Mouse (Mus musculus) neural tube, embryonic 10.5 days (tissue): ENCODE data around the gene Tm4sf4.
A peak's percentile ranks its signal among the peaks of the same experiment; 100 is the strongest.

Experiments
- DNase-seq: peaks from one replicate; pipeline ENCODE4 v3.0.0-alpha.2; 2017; ENCODE audit warnings: low spot score; ENCODE audit errors: extremely low spot score

The Tm4sf4 gene

GRCm38 (mm10) chr3:57472407-57472806, 47.3 kb downstream of the Tm4sf4 start:
- peak; percentile 49 for DNase-seq

DNA sequence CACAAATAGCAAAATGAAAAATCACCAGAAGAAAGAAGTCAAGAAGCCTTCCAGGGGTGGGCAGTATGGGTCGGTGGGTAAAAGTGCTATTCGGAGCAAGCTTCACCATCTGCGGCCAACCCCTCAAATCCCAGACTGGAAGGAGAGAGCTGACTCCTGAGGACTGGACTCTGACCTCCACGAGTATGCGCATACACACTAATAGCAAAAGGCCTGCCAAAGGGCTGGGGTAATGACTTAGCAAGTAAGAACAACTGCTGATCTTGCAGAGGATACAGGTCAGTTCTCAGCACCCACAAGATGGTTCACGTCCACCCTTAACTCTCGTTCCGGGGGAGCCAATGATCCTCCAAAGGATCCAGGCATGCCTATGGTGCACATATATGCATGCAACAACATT, 49.3 kb downstream of the Tm4sf4 start:
- no peak for DNase-seq

GRCm38 (mm10) chr3:57480640-57481039, 55.5 kb downstream of the Tm4sf4 start:
- DNase-seq: no peak

DNA sequence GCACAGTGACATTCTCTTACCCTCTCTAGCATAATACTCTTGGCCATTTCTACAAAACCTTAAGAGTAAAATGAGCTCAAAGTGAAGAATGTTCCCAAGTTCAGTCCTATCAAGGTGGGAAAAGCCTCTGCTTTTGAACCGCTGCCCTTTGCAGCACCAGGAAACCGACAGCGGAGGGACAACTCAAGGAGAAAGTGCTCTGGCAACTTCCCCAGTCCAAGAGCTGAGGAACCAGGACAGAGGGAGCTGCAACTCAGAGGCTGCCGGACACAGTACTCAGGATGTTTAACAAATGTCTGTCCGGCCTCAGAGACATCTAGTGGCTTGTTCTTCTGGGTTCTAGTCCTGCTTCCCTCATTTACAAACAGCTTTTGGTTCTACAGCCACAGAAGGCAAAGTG, 56.9 kb downstream of the Tm4sf4 start:
- DNase-seq: no peak

DNA sequence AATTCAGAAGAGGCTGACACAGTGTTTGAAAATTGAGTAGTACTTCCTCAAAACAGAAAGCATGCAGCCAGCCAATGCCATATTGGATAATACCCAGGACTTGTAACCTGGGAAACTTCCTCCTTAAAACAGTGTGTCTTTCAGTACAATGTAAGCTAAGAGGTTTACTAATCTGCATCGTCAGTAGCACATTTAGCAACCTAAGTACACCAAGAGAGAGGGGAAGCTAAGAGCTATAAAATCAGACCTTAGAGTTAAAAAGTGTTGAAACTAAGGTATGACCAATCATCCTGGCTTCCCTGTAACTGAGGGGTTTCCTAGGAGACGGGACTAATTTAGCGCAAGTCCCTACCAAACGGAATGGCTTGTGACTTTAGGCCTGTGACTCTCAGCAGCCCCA, 61.0 kb downstream of the Tm4sf4 start:
- no peak for DNase-seq

GRCm38 (mm10) chr3:57487455-57488153, 62.5 kb downstream of the Tm4sf4 start:
- peak; percentile 47 for DNase-seq
